Mouse (Mus musculus) mesoderm, embryonic 11.5 days (tissue): ENCODE data around the gene Zranb2.

Experiments
- DNase-seq: peaks from one replicate; pipeline ENCODE4 v3.0.0-alpha.2; 2012; ENCODE audit warnings: low read depth, low spot score

The Zranb2 gene

DNA sequence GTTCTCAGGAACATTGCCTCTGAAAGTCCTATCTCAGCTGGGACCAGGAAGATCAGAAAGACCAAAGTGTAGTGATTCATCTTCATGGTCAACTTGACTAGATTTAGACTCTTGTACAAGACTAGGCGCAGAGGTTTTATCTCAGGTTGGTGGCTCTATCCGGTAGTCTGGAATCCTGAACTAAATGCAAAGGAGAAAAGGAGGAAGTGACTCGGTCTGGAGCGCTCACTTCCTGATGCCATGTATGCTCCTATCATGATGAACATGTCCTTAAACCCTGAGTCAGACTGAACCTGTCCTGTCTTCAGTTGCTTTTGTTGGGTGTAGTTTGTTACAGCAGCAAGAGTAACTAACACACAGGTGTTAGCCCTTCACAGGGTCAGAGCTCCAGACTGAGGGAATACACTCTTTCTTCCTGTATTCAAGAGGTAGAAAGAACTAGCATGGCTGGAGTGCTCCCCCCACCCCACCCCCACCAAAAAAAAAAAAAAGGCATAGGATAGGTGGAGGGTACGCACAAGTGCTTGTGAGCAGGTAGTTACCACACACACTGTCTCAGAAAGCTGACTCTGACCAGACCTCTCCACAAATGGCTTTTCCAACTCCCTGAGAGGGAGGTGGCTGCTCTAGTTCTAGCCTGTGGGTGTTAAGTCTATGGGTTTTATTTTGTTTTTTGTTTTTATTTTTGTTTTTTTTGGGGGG lies 44.7 kb downstream of the Zranb2 start:
- DNase-seq = no peak

GRCm38 (mm10) chr3:157579376-157579775 lies 45.4 kb downstream of the Zranb2 start:
- no peak for DNase-seq

DNA sequence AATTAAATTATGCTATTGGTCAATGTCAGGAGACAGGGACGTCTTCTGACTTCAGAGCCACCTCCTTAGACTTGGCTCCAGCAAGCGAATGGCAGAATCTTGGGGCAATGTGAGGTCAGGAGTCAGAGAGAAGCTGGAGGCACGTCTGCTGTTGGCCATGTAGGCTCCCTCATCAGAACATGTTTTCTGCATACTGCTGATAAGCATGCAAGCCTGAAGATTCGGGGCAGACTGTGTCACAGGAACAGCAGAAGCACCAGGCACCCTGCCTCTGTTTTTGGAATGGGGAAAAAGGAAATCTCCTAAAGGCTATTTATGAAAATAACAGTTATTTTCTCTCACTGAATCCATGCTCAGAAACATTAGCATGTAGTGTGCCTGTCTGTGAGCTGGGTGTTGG lies 46.3 kb downstream of the Zranb2 start:
- no peak for DNase-seq

GRCm38 (mm10) chr3:157581755-157582154 lies 47.8 kb downstream of the Zranb2 start:
- no peak for DNase-seq

GRCm38 (mm10) chr3:157582626-157583405 lies 48.9 kb downstream of the Zranb2 start:
- peak; percentile 42 for DNase-seq

- DNase-seq = no peak
These were observed 63.9 kb downstream of the Zranb2 start for GRCm38 (mm10) chr3:157597837-157598379.
